Mouse (Mus musculus) bone marrow, adult 2 months (tissue): ENCODE results near the gene Pus10.
"Not testable (repeated sequence)": the region's sequence is repeated elsewhere in the genome, so short reads cannot be mapped to it uniquely, and the experiment has no call there.

Source experiments
- CTCF ChIP-seq: fragments of 200-500 bp; IDR thresholded peaks from 2 replicates; pipeline ENCODE4 v1.5.1; 2011; ENCODE audit warnings: low read length, control low read depth; ENCODE audit not compliant: control insufficient read depth, insufficient read depth
- POLR2A ChIP-seq: fragments of 200-500 bp; IDR thresholded peaks from 2 replicates; pipeline ENCODE4 v1.6.1; 2011; ENCODE audit warnings: low read depth, mild to moderate bottlenecking, control low read depth, low read length, borderline replicate concordance; ENCODE audit not compliant: control insufficient read depth

DNA sequence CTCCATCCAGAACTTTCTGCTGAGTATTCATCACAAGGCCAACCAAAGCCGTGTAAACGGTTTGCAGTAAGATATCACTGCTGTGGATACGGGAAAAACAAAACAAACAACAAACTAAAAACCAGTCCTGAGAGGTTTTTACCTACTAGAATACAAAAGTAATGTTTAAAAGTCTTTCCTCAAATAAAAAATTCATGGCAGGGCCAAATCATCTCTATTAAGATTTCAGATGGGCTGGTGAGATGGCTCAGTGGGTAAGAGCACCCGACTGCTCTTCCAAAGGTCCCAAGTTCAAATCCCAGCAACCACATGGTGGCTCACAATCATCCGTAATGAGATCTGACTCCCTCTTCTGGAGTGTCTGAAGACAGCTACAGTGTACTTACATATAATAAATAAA, 101.9 kb downstream of the Pus10 start:
- TF ChIP-seq CTCF, POLR2A: not testable (repeated sequence)
